Mouse (Mus musculus) lung, postnatal 0 days (tissue): ENCODE measurements around the gene Mto1.

Experiments used
- CTCF ChIP-seq: IDR thresholded peaks from 2 replicates; pipeline ENCODE4 v1.5.1; 2016; ENCODE audit warnings: antibody characterized with exemption, mild to moderate bottlenecking
- EP300 ChIP-seq: IDR thresholded peaks from 2 replicates; pipeline ENCODE4 v1.6.1; 2016; ENCODE audit warnings: antibody characterized with exemption, mild to moderate bottlenecking, control low read depth

DNA sequence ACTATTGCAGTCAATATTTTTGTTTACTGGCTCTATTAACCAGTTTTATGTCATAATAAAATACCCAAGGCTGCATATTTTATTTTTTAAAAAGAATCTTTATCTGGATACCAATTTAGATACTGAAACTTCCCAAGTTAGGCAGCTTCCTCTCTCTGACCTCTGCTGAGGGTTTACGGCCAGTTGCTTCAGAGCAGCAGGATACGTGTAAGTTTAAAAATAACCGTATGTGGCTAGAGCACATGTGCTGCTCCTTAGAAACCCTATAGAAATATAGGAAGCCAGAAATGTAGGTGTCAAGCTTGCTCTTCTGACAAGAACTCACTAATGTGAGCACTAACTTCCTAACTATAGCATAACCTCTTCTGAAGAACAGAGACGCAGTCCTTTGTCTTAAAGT, 15.3 kb downstream of the Mto1 start:
- TF ChIP-seq CTCF (no peak), EP300 (no peak)
